Mouse (Mus musculus) large intestine, adult 2 months (tissue): ENCODE results near the gene Srrt. TPM values are rescaled to one million over a fixed set of nuclear protein-coding genes. Genes with fewer than 3 reads are reported as not detected.
"Not testable (repeated sequence)": the region's sequence is repeated elsewhere in the genome, so short reads cannot be mapped to it uniquely, and the experiment has no call there.

Source experiments
- DNase-seq: peaks from one replicate; pipeline ENCODE4 v3.0.0-alpha.2; 2012; ENCODE audit warnings: low read depth, low spot score
- WGBS: fragments of 180-500 bp; shearing (Covaris S2); methylation state at CpG from one replicate; pipeline ENCODE4 v1.1.7; 2018; 5-methylcytosine and 5-hydroxymethylcytosine counted together
- polyA plus RNA-seq: library from polyadenylated mRNA; depleted of rRNA; stranded (reverse); fragments of >200 nt; gene quantifications from 2 replicates; pipeline ENCODE4 v1.2.3, GENCODE M21; 2012; rRNA removed

Gene Srrt
- polyA plus RNA-seq, 1 experiment = 99.8 TPM

DNA sequence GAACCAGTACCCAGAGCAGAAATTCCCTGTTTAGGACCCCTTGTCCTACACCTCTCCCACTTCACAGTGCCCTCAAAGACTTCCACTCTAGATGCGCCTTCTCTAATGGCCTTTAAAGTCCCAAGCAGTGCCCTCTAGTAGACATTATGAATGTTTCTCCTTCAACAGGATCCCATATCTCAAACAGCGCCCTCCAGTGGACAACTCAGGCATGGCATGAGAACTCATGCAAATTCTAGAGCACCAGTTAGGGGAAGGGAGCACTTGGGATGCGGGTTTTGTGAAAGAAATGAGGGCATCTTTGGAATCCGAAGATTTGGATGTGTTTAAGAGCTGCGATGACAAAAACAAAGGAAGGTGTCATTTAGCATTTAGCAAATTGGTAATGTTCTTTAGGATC lies 22.4 kb downstream of the Srrt start:
- no peak for DNase-seq
- WGBS = 64% methylated on average over 5 of the region's 5 CpGs

- 82% methylated on average over 5 of the region's 6 CpGs for WGBS
- DNase-seq = not testable (repeated sequence)
Observed at GRCm38 (mm10) chr5:137284411-137284810, 23.1 kb downstream of the Srrt start.

GRCm38 (mm10) chr5:137277360-137278342 lies 29.8 kb downstream of the Srrt start:
- WGBS = 10% methylated on average over 18 of the region's 18 CpGs
- DNase-seq = peak; percentile 95

DNA sequence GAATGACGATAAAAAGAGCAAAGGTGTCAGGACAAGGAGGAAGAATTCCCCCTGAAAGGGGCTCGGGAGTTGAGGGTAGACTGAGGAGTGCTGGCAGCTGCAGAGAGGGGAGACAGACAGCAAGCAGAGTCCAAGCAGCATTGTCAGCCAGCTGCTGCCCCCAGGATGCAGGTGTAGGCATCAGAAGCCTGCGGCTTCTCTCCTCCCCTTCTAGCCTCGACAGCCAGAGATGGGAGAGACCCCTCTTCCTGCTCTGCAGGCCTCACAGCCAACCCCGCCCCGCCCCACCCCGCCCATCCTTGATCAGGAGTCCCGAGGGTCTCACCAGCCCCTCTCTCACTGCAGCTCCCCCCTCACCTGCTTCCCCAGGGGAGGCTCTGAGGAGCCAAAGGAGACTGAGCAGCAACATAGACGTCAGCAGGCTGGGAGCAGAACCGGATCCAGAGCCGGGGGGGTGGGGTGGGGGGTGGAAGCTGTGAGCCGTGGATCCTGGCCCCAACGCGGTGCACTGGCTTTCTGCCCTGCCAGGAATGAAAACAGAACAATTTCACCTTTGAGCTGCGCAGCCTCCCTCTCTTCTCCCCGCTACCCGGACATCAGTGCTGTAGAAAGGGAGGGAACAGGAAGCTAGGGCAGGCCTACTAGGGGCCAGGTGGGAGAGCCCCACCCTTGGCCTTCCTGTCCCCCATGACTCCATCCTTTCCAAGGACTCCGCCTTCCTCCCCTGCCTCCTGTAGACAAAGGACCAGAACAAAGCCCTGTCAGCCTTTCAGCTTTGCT lies 39.2 kb downstream of the Srrt start:
- no peak for DNase-seq
- WGBS = 5% methylated on average over 18 of the region's 18 CpGs

DNA sequence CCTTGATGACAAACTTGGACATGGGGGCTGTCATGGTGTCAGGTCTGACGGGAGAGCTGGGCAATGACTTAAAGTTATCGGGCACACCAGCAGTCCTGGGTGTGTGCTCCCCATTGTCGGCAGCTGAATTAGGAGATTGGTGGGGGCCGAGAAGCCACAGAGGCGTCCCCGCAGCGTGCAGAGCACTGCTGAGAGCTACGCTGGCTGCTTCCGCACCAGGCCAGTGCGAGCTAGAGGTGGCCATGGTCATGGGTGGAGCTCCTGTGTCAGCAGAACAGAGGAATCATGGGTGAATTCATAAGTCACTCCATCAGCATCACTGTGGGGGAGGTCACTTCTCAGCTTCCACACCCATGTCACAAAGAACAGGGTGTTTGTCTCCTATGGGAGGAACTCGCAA lies 42.7 kb downstream of the Srrt start:
- WGBS = 75% methylated on average over 11 of the region's 11 CpGs
- no peak for DNase-seq

- 20% methylated on average over 14 of the region's 14 CpGs for WGBS
- no peak for DNase-seq
Observed at GRCm38 (mm10) chr5:137263897-137264720, 43.4 kb downstream of the Srrt start.

Other genes with a start within 250 kb of the Srrt start
- 0.94 and 1.1 TPM in 2 replicates for gene Serpine1, start 235.4 kb downstream of the Srrt start, polyA plus RNA-seq
- gene Trim56, start 191.5 kb downstream of the Srrt start, polyA plus RNA-seq = 5.7 and 14.5 TPM in 2 replicates
- gene Muc3, start 158.4 kb downstream of the Srrt start, polyA plus RNA-seq = 519 and 836 TPM in 2 replicates
- 75.4 and 98.1 TPM in 2 replicates for gene Muc3a, start 95.3 kb downstream of the Srrt start, polyA plus RNA-seq
- 5.2 and 6.9 TPM in 2 replicates for gene Ache, start 20.2 kb downstream of the Srrt start, polyA plus RNA-seq
- 10.4 and 13.2 TPM in 2 replicates for gene Ufsp1, start 13.0 kb downstream of the Srrt start, polyA plus RNA-seq
- 11.4 and 12.7 TPM in 2 replicates for gene Trip6, start 6.7 kb upstream of the Srrt start, polyA plus RNA-seq
- 9.6 and 13.0 TPM in 2 replicates for gene Slc12a9, start 25.9 kb upstream of the Srrt start, polyA plus RNA-seq
- gene Ephb4, start 42.4 kb upstream of the Srrt start, polyA plus RNA-seq = 36.5 and 43.7 TPM in 2 replicates
- gene Zan, start 169.4 kb upstream of the Srrt start, polyA plus RNA-seq = 1.4 and 2.8 TPM in 2 replicates
- gene Pop7, start 194.8 kb upstream of the Srrt start, polyA plus RNA-seq = 46.9 and 57.9 TPM in 2 replicates
- 9.6 and 13.9 TPM in 2 replicates for gene Gigyf1, start 210.9 kb upstream of the Srrt start, polyA plus RNA-seq
- gene Epo, start 225.6 kb upstream of the Srrt start, polyA plus RNA-seq = not detected in 2 replicates
- gene Gnb2, start 225.8 kb upstream of the Srrt start, polyA plus RNA-seq = 967 and 1,025 TPM in 2 replicates
- 0.46 and 0.77 TPM in 2 replicates for gene Actl6b, start 245.8 kb upstream of the Srrt start, polyA plus RNA-seq